Mouse (Mus musculus): ENCODE measurements at regions not wholly inside any gene's neighbourhood (a gene's known extent, or its start where the extent isn't known, plus 50 kb on each side); places are given as distances from the start of the nearest gene placed in this dataset.

GRCm38 (mm10) chr2:21267149-21267761 lies 61.7 kb downstream of the Thnsl1 start:
- no peak for DNase-seq

GRCm38 (mm10) chr2:21269989-21270846 lies 64.7 kb downstream of the Thnsl1 start:
- no peak for DNase-seq

GRCm38 (mm10) chr2:21273416-21273815 lies 67.9 kb downstream of the Thnsl1 start:
- peak; percentile 20 for DNase-seq

GRCm38 (mm10) chr2:21275315-21275714 lies 69.8 kb downstream of the Thnsl1 start:
- no peak for DNase-seq

- DNase-seq = peak; percentile 81
Measured at GRCm38 (mm10) chr2:21280794-21281420, 75.4 kb downstream of the Thnsl1 start.

GRCm38 (mm10) chr2:21282505-21283200 lies 77.1 kb downstream of the Thnsl1 start:
- no peak for DNase-seq

GRCm38 (mm10) chr2:21284881-21285280 lies 79.4 kb downstream of the Thnsl1 start:
- DNase-seq = no peak

GRCm38 (mm10) chr2:21287786-21288185 lies 79.6 kb upstream of the Gpr158 start:
- no peak for DNase-seq

- no peak for DNase-seq
Measured at GRCm38 (mm10) chr2:21292669-21293151, 74.6 kb upstream of the Gpr158 start.

GRCm38 (mm10) chr2:21294002-21294401 lies 73.3 kb upstream of the Gpr158 start:
- no peak for DNase-seq

- peak; percentile 7 for DNase-seq
Measured at GRCm38 (mm10) chr2:21299681-21300080, 67.7 kb upstream of the Gpr158 start.
